Mouse (Mus musculus): Measurements from ENCODE around the gene Batf.
"Not testable (repeated sequence)": the region's sequence is repeated elsewhere in the genome, so short reads cannot be mapped to it uniquely, and the experiment has no call there.

Gene Batf

DNA sequence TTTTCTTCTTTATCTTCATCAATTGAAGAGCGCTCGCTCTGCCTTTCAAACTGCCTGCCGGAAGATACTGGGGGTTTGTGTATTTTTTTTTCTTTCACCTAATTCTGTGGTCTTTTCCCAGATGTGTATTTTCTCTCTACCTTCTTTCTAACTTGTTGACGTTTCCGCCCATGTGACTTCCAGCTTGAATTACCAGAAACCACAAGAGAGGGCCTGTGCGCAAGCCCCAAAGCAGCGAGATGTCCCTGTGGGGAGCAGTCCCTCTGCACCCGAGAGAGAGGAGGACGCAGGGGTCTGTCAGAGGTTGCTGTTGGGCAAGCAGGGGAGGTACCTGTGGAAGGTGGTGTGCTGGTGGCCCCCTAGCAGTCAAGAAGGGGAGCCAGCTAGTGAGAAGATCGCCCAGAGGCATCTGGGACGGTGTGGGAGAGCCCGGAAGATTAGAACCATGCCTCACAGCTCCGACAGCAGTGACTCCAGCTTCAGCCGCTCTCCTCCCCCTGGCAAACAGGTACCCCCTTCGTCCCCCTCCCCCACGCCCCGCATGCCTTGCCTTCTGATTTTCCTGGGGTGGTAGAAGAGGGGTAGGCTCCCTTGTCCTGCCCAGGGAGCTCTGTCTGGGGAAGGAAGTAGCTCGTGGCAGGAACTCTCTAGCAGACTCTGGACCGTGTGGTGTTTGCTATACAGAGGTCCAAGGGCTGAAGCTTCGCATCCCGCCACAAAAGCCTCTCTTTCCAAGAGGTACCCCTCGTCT lies at the start of gene Batf:
Batf (plus strand) TSS at position 204 of the 751 bp plus-strand sequence.
- DNase-seq: peak; percentile 44 to 45

DNA sequence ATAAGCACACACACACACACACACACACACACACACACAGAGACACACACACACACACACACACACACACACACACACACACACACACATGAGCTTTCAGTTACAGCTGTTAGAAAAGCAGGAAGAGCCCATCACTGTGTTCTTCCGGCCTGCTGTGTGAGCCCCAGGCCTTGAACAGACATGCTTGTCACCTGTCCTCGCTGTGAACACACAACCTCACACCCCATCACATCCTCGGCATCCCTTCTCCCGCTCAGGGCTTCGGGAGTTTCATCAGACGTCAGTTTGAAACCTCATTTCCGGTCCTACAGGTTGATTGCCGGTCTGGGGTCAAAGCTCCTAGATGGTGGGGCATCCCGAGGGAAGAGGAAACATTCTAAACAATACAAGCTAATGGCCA lies 48.5 kb upstream of the Batf start:
- DNase-seq: no peak

DNA sequence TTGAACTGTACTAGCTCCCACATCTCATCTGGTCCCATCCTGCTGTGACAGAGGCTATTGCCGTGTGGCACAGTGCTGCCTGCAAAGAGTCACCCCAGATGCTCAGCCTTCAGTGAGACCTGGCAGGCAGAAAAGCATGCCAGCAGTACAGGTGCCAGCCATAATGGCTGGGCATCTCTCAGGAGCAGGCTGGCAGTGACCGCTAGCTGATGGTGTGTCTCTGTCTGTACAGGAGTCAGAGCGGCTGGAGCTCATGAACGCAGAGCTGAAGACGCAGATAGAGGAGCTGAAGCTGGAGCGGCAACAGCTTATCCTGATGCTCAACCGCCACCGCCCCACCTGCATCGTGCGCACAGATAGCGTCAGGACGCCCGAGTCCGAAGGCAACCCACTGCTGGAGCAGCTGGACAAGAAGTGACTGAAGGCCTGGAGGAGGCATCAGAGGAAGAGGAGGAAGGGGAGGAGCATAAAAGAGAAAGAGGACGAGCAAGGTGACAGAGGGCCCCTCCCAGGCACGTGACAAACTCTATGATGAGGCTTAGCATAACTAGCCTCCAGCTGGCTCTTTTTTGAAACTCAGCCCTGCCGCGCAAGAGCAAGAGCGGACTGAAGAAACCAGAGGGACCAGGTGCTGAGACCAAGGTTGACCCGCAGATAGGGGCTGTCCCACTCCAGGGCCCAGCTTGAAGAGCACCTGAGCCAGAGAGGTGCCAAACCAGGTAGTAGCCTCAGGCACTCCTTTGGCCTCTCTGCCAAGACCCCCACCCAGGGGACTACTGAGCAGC lies 47.7 kb upstream of the Batf start:
- no peak for DNase-seq

DNA sequence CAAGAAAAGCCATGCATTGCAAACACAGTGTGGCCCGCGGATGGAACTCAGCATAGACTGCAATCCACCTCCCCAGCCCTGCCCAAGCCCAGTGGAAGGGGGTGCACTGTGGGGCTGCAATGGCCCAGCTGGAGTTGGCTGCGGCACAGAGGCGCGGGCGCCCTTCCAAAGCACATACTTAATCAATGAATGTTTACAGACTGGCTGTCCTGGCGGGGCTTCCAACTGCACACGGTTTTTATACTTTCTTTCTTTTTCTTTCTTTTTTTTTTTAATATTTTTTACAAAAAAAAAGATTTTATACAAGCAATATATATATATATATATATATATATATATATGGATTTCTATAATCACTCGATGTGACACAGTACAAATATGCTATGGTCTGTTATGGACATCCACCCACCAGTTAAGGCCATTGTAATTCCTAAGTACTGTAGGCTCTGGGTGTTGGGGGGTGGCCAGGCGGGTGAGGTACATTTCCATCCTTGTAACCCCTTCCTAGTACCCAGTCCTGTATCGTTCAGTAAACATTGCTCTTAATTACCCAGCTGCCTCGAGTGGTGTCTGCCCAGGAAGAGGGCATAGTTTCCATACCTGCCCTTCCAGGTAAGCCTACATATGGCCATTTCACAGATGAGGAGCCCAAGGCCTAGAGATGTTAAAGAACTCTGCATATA lies 47.0 kb upstream of the Batf start:
- DNase-seq: peak; percentile 92 to 94

DNA sequence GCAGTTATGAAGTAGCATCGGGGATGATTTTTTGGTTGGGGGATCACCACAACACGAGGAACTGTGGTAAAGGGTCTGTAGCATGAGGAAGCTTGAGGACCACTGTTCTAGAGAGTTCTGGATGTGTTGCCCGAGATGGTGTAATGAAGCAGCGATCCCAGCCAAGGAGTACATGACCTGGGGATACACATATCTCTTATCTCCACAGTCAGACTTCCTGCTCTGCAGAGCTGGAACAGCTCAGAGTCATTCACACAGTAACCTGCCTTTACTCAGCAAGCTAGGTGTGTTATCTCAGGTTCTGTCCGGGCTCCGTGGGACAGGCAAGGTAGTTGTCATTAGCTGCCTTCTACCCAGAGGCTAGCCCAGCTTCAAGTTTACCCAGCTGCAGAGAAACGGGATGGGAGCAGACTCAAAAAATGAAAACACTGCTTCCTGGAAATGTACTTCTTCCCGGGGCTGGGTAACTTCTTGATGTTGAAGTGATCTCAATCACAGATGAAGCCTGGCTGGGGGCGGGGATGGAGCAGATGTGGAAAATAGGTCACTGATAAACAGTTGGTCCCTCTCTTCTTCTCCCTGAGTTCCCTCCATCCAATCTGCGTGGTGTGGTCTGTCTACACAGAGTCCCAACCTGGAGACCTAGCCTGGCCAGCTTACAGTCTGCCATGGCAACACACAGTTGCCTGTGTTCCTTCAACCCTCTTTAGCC lies 45.5 kb upstream of the Batf start:
- peak in 1 of 2 experiments; percentile 22 for DNase-seq

DNA sequence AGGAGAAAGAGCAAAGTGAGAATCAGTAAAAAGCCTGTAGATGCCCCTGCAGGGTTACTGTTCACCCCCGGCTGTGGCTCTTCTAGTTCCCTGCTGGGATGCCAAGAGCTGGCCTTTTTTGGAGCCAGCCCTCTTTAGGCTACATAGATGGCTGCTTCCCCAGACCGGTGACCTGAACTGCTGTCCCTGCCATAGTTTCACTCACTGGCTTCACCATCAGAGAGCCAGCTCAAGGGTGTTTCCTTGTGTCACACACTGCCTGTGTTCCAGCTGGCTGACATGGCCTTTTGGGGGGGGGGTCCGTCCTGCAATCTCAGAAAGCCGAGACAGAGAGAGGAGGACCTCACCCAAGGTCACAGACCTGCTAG lies 44.9 kb upstream of the Batf start:
- DNase-seq: no peak

DNA sequence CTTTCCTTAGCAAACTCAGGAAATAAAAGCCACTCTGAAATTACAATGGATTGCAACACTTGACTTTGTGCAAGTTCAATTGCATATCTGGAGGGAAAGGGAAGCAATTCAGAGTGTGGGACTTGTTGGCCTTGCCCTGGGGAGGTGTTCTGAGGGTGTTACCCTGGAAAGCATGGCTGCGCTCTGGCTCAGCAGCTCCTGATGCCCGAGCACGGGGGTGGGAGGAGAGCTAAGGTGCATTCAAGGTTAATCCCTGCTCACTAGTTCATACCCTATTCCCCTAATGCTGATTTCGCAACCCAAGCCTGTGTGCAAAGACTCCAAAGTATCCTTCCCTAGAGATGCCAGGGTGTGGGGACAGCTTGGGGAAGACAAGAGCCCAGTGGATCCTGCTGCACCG lies 42.7 kb upstream of the Batf start:
- DNase-seq: peak; percentile 55

DNA sequence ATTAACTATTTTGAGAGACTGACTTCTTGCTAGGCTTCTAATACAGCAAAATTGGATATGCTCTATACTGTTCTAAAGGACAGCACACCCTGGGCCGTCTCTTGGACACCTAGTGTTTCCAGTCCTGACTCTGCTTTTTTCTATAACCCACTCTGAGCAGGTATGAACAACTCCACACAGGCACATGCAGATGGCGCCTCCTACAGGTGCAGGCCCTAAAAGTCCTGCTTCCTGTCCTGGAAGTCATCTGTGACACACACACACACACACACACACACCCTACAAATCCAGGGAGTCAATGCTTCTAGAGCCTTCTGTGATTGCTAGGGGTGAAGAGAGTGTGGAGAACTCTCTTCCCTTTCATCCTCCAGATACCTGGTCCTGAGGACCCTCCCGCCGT lies 40.8 kb upstream of the Batf start:
- peak; percentile 50 to 68 for DNase-seq

DNA sequence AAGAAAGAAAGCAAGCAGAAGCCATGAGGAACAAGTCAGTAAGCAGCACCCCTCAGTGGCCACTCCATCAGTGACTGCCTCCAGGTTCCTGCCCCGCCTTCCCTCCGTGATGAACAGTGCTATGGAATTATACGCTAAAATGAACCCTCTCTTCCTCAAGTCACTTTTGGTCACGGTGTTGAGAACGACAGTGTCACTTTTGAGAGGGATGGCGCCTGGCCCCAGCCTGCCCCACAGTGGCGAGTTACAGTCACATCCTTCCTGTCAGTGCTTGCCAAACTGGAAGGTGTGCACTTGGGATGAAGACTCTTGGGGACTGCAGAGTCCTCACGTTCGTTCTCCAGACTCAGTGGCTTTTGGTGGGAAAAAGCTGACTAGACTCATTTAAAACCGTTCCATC lies 39.1 kb upstream of the Batf start:
- DNase-seq: peak; percentile 42 to 56

DNA sequence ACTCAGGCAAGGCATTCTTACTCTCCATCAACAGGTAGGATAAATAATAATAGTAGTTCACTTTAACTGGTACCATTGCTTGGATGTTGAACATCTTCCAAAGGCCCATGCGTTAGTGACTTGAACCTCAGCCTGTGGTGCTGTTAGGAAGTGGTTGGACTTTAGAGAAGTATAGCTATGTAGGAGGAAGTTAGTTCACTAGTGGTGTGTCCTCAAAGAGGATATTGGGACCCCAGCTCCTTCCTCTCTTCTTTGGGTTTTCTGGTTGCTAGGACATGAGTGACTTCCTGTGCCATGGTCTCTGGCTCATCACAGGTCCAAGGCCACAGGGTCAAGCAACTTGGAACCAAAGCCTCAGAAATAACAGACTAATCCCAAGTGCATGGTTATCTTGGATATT lies 38.5 kb upstream of the Batf start:
- DNase-seq: no peak

DNA sequence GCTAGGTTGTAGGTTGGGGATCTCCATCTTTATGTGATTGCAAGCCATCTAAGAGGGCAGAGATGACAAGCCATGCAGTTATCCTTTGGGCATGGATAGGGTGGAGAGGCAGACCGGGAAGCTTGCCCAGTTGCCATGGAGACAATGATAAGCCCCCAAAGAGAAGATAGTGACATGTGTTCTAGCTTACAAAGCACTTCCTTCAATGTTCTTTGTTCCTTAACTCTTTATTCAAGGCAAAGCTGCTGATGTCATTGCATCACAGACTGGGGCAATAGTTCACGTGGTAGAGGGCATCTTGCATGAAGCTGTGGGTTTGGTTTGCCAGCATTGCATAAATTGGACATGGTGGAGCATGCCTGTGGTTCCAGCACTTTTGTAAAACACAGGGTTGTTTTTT lies 27.1 kb upstream of the Batf start:
- DNase-seq: peak; percentile 28 to 33

DNA sequence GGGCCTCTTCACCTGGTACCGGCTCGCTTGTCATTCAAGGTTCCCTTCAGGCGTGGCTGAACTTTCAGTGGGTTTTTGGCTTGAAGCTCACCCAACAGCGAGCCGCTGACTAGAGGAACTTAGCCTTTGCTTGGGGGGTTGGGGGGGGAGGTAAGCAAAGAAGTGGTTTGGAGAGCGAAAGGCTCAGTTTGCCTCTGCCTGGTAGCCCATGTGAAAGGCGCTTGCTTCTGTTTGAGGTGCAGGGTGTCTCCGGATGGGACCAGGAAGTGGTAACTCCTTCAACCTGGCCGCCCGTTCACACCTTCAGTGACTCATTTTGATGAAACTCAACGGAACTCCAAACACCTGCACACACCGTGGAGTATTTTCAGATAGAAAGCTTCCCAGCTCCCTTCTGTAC lies 25.6 kb upstream of the Batf start:
- no peak for DNase-seq

DNA sequence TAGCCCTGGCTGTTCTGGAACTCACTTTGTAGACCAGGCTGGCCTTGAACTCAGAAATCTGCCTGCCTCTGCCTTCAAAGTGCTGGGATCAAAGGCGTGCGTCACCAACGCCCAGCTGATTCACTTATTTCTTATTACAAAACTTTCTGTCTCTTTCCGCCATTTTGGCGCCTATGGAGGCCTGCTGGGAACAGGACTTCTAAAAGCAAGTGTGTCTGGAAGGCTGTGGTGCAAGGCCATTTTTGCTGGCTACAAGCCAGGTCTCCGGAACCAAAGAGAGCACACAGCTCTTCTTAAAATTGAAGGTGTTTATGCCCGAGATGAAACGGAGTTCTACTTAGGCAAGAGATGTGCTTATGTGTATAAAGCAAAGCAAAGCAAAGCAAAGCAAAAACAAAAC lies 24.2 kb upstream of the Batf start:
- not testable (repeated sequence) for DNase-seq

DNA sequence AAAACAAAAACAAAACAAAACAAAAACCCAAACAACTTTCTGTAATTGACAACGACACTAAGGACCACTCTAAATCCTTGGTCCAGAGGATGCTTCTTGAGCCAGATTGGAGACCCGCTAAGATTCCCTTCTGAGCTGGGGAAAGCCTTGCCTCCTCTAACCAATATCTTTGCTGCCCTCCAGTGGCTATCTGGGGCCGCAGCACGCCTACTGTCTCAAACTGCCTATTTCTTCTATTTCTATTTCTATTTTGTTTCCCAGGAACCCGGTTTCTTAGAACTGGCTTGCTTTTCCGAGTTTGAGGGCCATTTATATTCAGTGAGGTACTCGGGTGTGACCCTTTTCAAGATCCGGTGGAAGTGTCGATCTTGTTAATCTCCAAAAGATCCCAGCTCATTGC lies 23.6 kb upstream of the Batf start:
- peak; percentile 72 to 80 for DNase-seq

DNA sequence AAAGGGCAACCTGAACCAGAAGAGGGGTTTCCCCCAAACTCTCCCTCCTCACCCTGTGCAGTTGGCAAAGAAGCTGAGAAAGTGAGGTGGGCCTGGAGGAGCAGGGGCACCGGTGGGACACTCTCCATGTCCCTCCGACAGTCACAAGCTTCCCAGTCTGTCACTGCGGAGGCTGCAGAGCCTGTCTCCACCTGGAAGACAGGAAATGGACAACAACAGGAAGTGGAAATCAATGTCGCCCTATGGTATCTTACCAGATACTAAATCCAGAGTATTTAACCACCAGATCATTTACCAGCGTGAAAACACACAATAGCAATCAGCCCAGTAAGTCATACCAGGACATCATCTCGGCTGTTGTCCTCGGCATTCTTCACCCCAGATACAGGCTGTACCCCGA lies 20.4 kb upstream of the Batf start:
- DNase-seq: no peak

DNA sequence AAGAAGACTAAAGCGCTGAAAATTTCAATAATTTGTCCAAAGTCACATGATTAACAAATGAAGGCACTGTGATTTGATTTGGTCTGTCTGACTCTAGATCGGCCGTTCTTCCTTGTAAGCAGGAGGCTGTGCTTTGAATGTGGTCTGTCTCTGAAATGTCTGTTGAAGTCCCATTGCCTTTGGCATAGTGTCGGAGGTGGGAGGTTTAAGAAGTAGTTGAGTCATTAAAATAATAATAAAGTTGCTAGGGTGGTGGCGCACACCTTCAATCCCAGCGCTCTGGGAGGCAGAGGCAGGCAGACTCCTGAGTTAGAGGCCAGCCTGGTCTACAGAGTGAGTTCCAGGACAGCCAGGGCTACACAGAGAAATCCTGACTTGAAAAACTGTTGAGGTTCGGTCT lies 19.4 kb upstream of the Batf start:
- DNase-seq: no peak

DNA sequence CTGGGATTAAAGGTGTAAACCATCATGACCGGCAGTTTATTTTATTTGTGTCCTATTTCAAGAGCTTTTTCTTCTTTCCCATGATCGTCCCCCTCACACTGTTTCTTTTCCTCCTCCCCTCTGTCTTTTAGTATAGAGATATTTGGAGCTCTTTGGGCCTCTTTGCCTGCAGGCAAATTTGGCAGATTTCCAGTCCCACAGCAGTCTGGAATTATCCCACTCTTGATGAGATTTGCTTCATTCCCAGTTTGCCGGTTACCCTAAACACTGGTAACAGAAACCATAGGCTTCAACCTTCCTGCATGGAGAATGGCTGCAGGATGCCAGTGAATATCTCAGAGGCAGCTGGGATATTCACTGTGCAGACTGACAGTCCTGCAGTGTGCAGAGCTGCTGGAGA lies 17.8 kb upstream of the Batf start:
- no peak for DNase-seq

DNA sequence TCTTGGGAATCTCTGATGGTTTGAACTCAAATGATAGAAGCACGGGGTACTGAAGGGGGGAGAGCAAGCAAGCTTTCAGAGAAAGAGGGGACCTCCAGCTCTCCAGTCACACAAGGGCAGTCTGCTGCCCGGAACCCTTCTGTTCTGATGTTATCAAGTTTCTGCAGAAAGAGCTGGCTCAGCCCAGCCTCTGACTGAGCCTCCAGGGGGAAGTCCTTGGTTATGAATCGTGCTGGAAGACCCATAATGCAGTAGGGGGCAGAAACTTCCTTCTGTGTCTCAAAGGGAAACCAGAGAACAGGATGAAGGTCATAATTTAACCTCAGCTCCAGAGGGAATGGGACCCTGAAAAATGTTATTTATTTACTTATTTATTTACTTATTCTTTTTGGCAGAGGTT lies 16.4 kb upstream of the Batf start:
- no peak for DNase-seq

DNA sequence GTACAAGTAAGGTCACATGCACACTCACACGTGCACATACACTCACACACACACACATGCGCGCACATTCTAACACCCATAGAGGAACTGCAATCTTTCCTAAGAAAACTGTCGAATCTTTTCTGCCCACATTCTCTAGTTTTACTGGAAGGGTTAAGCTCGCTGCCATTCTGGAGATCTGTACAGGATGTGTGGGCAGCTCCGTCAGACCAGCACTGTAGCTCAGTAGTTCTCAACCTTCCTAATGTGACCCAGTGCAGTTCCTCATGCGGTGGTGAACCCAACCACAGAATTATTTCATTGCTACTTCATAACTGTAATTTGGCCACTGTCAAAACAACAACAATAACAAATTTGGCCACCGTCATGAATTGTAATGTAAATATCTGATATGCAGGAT lies 12.6 kb upstream of the Batf start:
- no peak for DNase-seq

DNA sequence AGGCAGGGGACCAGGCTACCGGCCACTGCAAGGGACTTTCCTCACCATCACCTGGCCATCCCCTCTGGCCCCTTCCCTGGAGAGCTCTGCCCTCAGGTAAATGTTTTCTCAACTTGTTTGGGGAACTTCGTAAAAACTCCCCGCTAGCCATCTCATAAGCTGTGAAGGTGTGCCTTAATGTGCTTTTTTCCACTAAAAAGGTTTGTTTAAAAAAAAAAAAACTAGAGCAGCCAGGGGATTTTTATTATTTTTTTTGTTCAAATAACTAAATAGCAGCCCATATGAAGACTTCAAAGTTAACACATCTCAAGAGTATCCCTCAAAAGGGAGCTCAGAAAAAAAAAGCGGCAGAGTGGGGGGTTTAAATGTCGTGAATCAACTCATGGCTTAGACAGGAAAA lies 7.4 kb upstream of the Batf start:
- no peak for DNase-seq

DNA sequence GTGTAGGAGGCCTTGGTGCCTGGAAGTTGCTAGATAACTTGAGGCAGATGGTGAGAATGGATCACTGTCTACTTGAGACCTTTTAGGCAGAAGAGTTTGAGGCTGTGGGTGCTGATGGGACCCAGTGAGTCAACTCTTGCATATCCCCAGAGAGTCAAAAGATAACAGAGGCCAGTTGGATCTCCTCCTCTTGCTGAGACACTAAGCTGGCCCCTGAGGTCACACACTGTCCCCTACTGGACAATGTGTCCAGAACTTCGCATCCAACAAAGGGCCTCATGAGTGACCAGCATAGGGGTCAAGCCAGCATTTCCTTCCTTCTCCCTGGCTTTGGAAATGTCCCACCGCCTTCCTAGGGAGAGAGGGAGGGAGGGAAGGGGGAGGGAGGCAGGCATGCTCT lies 6.7 kb upstream of the Batf start:
- no peak for DNase-seq

DNA sequence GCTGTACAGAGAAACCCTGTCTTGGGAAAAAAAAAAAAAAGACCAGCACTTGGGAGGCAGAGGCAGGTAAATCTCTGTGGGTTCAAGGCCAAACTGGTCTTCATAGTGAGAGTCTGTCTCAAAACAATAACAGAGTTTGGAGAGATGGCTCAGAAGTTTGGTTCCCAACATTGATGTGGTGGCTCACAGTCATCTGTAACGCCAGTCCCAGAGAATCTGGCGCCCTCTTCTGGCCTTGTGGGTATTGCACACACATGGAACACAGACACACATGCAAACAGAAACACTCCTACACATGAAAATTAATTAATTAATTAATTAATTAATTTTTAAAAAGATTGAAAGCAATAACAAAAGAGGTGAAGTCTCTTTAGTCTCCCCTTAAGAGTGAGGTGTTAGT lies 4.1 kb upstream of the Batf start:
- no peak for DNase-seq

All from lung, adult 18-20 months (tissue).